Mouse (Mus musculus) left cerebral cortex, postnatal 10 days (tissue): Measurements from ENCODE around the gene Cnbd2. TPM values are rescaled to one million over a fixed set of nuclear protein-coding genes. Genes with fewer than 3 reads are reported as not detected.

Experiments used
- DNase-seq, 2 experiments: peaks; one replicate each; pipeline ENCODE4 v3.0.0; 2021 to 2022; ENCODE audit warnings: low spot score in 2 of 2, mixed read lengths in 1 of 2; ENCODE audit errors: extremely low spot score in 1 of 2
- intact Hi-C: fragments of 180-260 bp; cut with DNase I; formaldehyde crosslinking; loops from one replicate; pipeline ENCODE4 v1.15.1; 2025
- total RNA-seq, 2 experiments: library from RNA; stranded (reverse); gene quantifications; 2 replicates each; pipeline ENCODE4 v1.2.3; 2021

Cnbd2 gene
- total RNA-seq, 2 experiments from 2014 or later = 4.7 to 6.7 TPM

GRCm38 (mm10) chr2:156309948-156310347 lies 2.2 kb upstream of the Cnbd2 start:
- DNase-seq = no peak
- intact Hi-C loops = no loop called here

GRCm38 (mm10) chr2:156310455-156310854 lies 1.6 kb upstream of the Cnbd2 start:
- DNase-seq = no peak
- intact Hi-C loops = no loop called here

- no peak for DNase-seq
- intact Hi-C loops = no loop called here
Measured at GRCm38 (mm10) chr2:156310945-156311344, 1.2 kb upstream of the Cnbd2 start.

GRCm38 (mm10) chr2:156311441-156311840 lies 658 bp upstream of the Cnbd2 start:
- intact Hi-C loops = no loop called here
- DNase-seq = no peak

- DNase-seq = peak in 1 of 2 experiments; percentile 88
- intact Hi-C loops = no loop called here
Measured at GRCm38 (mm10) chr2:156311841-156312291, 233 bp upstream of the Cnbd2 start.

- no peak for DNase-seq
- intact Hi-C loops = no loop called here
Measured at GRCm38 (mm10) chr2:156313153-156313552, 1.1 kb downstream of the Cnbd2 start.

GRCm38 (mm10) chr2:156314811-156315210 lies 2.7 kb downstream of the Cnbd2 start:
- intact Hi-C loops = no loop called here
- no peak for DNase-seq

GRCm38 (mm10) chr2:156318491-156318890 lies 6.4 kb downstream of the Cnbd2 start:
- intact Hi-C loops = no loop called here

GRCm38 (mm10) chr2:156321538-156321937 lies 9.4 kb downstream of the Cnbd2 start:
- DNase-seq = no peak
- intact Hi-C loops = no loop called here

More at GRCm38 (mm10) chr2:156318491-156318890, 6.4 kb downstream of the Cnbd2 start:
- DNase-seq = no peak

- intact Hi-C loops = no loop called here
- DNase-seq = peak; percentile 23 to 36
Measured at GRCm38 (mm10) chr2:156324116-156324588, 12.1 kb downstream of the Cnbd2 start.

- intact Hi-C loops = no loop called here
- peak in 1 of 2 experiments; percentile 76 for DNase-seq
Measured at GRCm38 (mm10) chr2:156324681-156325080, 12.6 kb downstream of the Cnbd2 start.

- intact Hi-C loops = no loop called here
- no peak for DNase-seq
Measured at GRCm38 (mm10) chr2:156330681-156331080, 18.6 kb downstream of the Cnbd2 start.

GRCm38 (mm10) chr2:156331446-156331965 lies 19.4 kb downstream of the Cnbd2 start:
- intact Hi-C loops = no loop called here
- no peak for DNase-seq

- intact Hi-C loops = no loop called here
- no peak for DNase-seq
Measured at GRCm38 (mm10) chr2:156340078-156340477, 28.0 kb downstream of the Cnbd2 start.

GRCm38 (mm10) chr2:156344775-156345532 lies 32.9 kb downstream of the Cnbd2 start:
- intact Hi-C loops = no loop called here
- DNase-seq = peak in 1 of 2 experiments; percentile 41

- DNase-seq = no peak
- intact Hi-C loops = no loop called here
Measured at GRCm38 (mm10) chr2:156348812-156349211, 36.7 kb downstream of the Cnbd2 start.

GRCm38 (mm10) chr2:156349286-156349848 lies 37.3 kb downstream of the Cnbd2 start:
- peak in 1 of 2 experiments; percentile 25 for DNase-seq

GRCm38 (mm10) chr2:156351243-156351642 lies 39.1 kb downstream of the Cnbd2 start:
- no peak for DNase-seq
- intact Hi-C loops = no loop called here

More at GRCm38 (mm10) chr2:156349286-156349848, 37.3 kb downstream of the Cnbd2 start:
- intact Hi-C loops = no loop called here

- no peak for DNase-seq
- intact Hi-C loops = no loop called here
Measured at GRCm38 (mm10) chr2:156352413-156353165, 40.5 kb downstream of the Cnbd2 start.
